Mouse (Mus musculus) ES-E14 (cell line): ENCODE results near the gene Slc39a9. TPM values are rescaled to one million over a fixed set of nuclear protein-coding genes. Genes with fewer than 3 reads are reported as not detected.

ENCODE experiments used
- DNase-seq: peaks from one replicate; pipeline ENCODE4 v3.0.0-alpha.2; 2013; ENCODE audit warnings: low read depth, low spot score
- H3K27ac ChIP-seq: 2 replicates; pipeline ENCODE4 v1.5.1; 2012; ENCODE audit warnings: low read depth, mild to moderate bottlenecking, low read length, moderate library complexity, mixed read lengths; ENCODE audit not compliant: poor library complexity, insufficient read depth, severe bottlenecking
- H3K36me3 ChIP-seq: 2 replicates; pipeline ENCODE4 v1.6.1; 2012; ENCODE audit warnings: mild to moderate bottlenecking, low read length, moderate library complexity, mixed read lengths; ENCODE audit not compliant: control insufficient read depth, poor library complexity, insufficient read depth, severe bottlenecking
- H3K4me1 ChIP-seq, 2 experiments: fragments of 150-350 bp in 1 of 2; sonication (generic) in 1 of 2; 2 replicates each; pipeline ENCODE4 v1.6.1; 2012; ENCODE audit warnings: low read length in 2 of 2, mild to moderate bottlenecking in 1 of 2, mixed read lengths in 1 of 2; ENCODE audit not compliant: control insufficient read depth in 2 of 2, insufficient read depth in 2 of 2, poor library complexity in 1 of 2
- H3K4me3 ChIP-seq, 2 experiments: fragments of 150-350 bp in 1 of 2; sonication (generic) in 1 of 2; 2 replicates each; pipeline ENCODE4 v1.5.1; 2012; ENCODE audit warnings: low read length in 2 of 2, low read depth in 1 of 2, mild to moderate bottlenecking in 1 of 2, mixed read lengths in 1 of 2; ENCODE audit not compliant: insufficient read depth in 1 of 2, poor library complexity in 1 of 2, severe bottlenecking in 1 of 2
- H3K9ac ChIP-seq: 2 replicates; pipeline ENCODE4 v1.6.1; 2012; ENCODE audit warnings: low read depth, mild to moderate bottlenecking, low read length, mixed read lengths; ENCODE audit not compliant: poor library complexity, insufficient read depth, severe bottlenecking
- H3K9me3 ChIP-seq: fragments of 150-350 bp; sonication (generic); 2 replicates; pipeline ENCODE4 v1.6.1; 2012; ENCODE audit warnings: low read depth, mild to moderate bottlenecking, low read length; ENCODE audit not compliant: control insufficient read depth, insufficient read depth
- CHD2 ChIP-seq: IDR thresholded peaks from 2 replicates; pipeline ENCODE4 v1.6.1; 2014; ENCODE audit warnings: mild to moderate bottlenecking, low read depth, low read length, inconsistent platforms
- HCFC1 ChIP-seq: IDR thresholded peaks from 2 replicates; pipeline ENCODE4 v1.6.1; 2012; ENCODE audit warnings: low read length, inconsistent platforms, borderline replicate concordance; ENCODE audit not compliant: insufficient read depth
- MAFK ChIP-seq: IDR thresholded peaks from 2 replicates; pipeline ENCODE4 v1.6.1; 2014; ENCODE audit warnings: mild to moderate bottlenecking, low read depth, low read length, inconsistent platforms; ENCODE audit not compliant: insufficient read depth
- ZC3H11A ChIP-seq: IDR thresholded peaks from 2 replicates; pipeline ENCODE4 v1.6.1; 2012; ENCODE audit warnings: low read depth, mild to moderate bottlenecking, inconsistent platforms, low read length, borderline replicate concordance
- ZNF384 ChIP-seq: IDR thresholded peaks from 2 replicates; pipeline ENCODE4 v1.6.1; 2012; ENCODE audit warnings: low read depth, low read length, inconsistent platforms
- in situ Hi-C, 2 experiments: fragments of 600-800 bp; cut with MboI; formaldehyde crosslinking; loops; one replicate each; pipeline ENCODE4 v1.15.1; 2025; ENCODE audit warnings: low sequenced_read_pairs in 2 of 2, inconsistent platforms in 1 of 2; ENCODE audit not compliant: unreplicated experiment in 2 of 2
- total RNA-seq: library from RNA; depleted of rRNA; stranded (reverse); fragments of 300-350 nt; gene quantifications from 2 replicates; pipeline ENCODE4 v1.2.3, GENCODE M21; 2012

The Slc39a9 gene
- total RNA-seq, 1 experiment: 21.7 TPM

- H3K9ac ChIP-seq: no peak overlapping the region
- in situ Hi-C loops: loop anchor here (25.0 kb wide), 1 partner anchor 453 kb away; no protein-coding TSS in a partner anchor
- no peak for TF ChIP-seq MAFK
- no peak for TF ChIP-seq ZNF384
- no peak for TF ChIP-seq HCFC1
- TF ChIP-seq CHD2: no peak
- TF ChIP-seq ZC3H11A: no peak
Measured at GRCm38 (mm10) chr12:80615371-80616257, 28.1 kb upstream of the Slc39a9 start.

GRCm38 (mm10) chr12:80620501-80620900 is 23.2 kb upstream of the Slc39a9 start:
- in situ Hi-C loops: loop anchor here (25.0 kb wide), 1 partner anchor 458 kb away; no protein-coding TSS in a partner anchor
- no peak for TF ChIP-seq MAFK
- no peak for TF ChIP-seq CHD2
- TF ChIP-seq ZC3H11A: no peak
- no peak for TF ChIP-seq ZNF384
- TF ChIP-seq HCFC1: no peak

More at GRCm38 (mm10) chr12:80615371-80616257, 28.1 kb upstream of the Slc39a9 start:
- H3K27ac ChIP-seq: peak overlapping the region; percentile 33; the same call in 1 of the 2 replicates
- peaks cover 4 to 21% of the 10 kb centered on the region in 2 experiments; a peak in 2 of 4 replicates for H3K4me1 ChIP-seq
- no peaks in the 10 kb centered on the region for H3K36me3 ChIP-seq
- H3K4me3 ChIP-seq: 0 out of 4 replicates have a peak overlapping the region, but pooled peaks of 1 of the 2 experiments have one; percentile 9
- DNase-seq: no peak
- no peaks in the 10 kb centered on the region for H3K9me3 ChIP-seq

GRCm38 (mm10) chr12:80631790-80632189 is 11.9 kb upstream of the Slc39a9 start:
- H3K4me3 ChIP-seq: no peak overlapping the region
- in situ Hi-C loops: no loop called here
- no peak overlapping the region for H3K9ac ChIP-seq
- no peaks in the 10 kb centered on the region for H3K9me3 ChIP-seq
- peaks cover 17% of the 10 kb centered on the region for H3K36me3 ChIP-seq
- H3K27ac ChIP-seq: no peak overlapping the region
- DNase-seq: no peak
- H3K4me1 ChIP-seq: peaks cover 4 to 9% of the 10 kb centered on the region in 2 experiments
- TF ChIP-seq ZC3H11A (no peak), ZNF384 (no peak), HCFC1 (no peak), CHD2 (no peak), MAFK (no peak)

More at GRCm38 (mm10) chr12:80620501-80620900, 23.2 kb upstream of the Slc39a9 start:
- no peak overlapping the region for H3K4me3 ChIP-seq
- no peak for DNase-seq
- H3K27ac ChIP-seq: no peak overlapping the region
- H3K9me3 ChIP-seq: no peaks in the 10 kb centered on the region
- peaks cover 4 to 14% of the 10 kb centered on the region in 2 experiments; a peak in 2 of 4 replicates for H3K4me1 ChIP-seq
- no peak overlapping the region for H3K9ac ChIP-seq
- no peaks in the 10 kb centered on the region for H3K36me3 ChIP-seq

- TF ChIP-seq CHD2: no peak
- TF ChIP-seq ZC3H11A: no peak
- TF ChIP-seq HCFC1: no peak
- TF ChIP-seq MAFK: no peak
- no peak for TF ChIP-seq ZNF384
- peak overlapping the region; percentile 87 for H3K27ac ChIP-seq
- peak overlapping the region; percentile 98 for H3K9ac ChIP-seq
- H3K4me1 ChIP-seq: peaks cover 6 to 8% of the 10 kb centered on the region in 2 experiments; a peak in 3 of 4 replicates
- H3K36me3 ChIP-seq: peaks cover 19% of the 10 kb centered on the region
- peak overlapping the region; percentile 66 to 91 for H3K4me3 ChIP-seq
- DNase-seq: peak; percentile 92
- H3K9me3 ChIP-seq: no peaks in the 10 kb centered on the region
- in situ Hi-C loops: no loop called here
Measured at GRCm38 (mm10) chr12:80642725-80643692, 674 bp upstream of the Slc39a9 start.
